Mouse (Mus musculus): ENCODE measurements around the gene Stat5a. TPM values are rescaled to one million over a fixed set of nuclear protein-coding genes. Genes with fewer than 3 reads are reported as not detected.

The Stat5a gene
- polyA plus RNA-seq, 2 experiments: 7.2 to 7.8 TPM

- Histone ChIP-seq H3K9ac (replicated peaks) (no peak overlapping the region), H3K4me3 (ENCODE audit: insufficient read depth in 1 of 2, low read depth in 2 of 2, low read length in 2 of 2) (no peak overlapping the region), H3K4me2 (ENCODE audit: low read depth) (no peak overlapping the region), H3K36me3 (replicated peaks; ENCODE audit: control insufficient read depth, insufficient read depth, low read depth) (no peaks in the 10 kb centered on the region), H3K9me3 (ENCODE audit: control insufficient read depth, low read length) (no peaks in the 10 kb centered on the region), H3K27me3 (ENCODE audit: control insufficient read depth, insufficient read depth, low read length) (no peaks in the 10 kb centered on the region), H3K4me1 (replicated peaks; ENCODE audit: control insufficient read depth in 2 of 2, insufficient read depth in 2 of 2, low read length in 1 of 2) (peaks cover 11 to 44% of the 10 kb centered on the region in 2 experiments), H3K27ac (no peak overlapping the region)
- DNase-seq (ENCODE audit: low read depth in 3 of 3, low spot score in 3 of 3) (no peak), ATAC-seq (ENCODE audit: insufficient read depth) (no peak)
- TF ChIP-seq CTCF (IDR thresholded peaks at IDR 0.05; ENCODE audit: low read depth) (no peak), EP300 (IDR thresholded peaks at IDR 0.05; ENCODE audit: low read depth) (no peak)
- WGBS (ENCODE audit: insufficient replicate concordance): 66% methylated on average over 9 of the region's 9 CpGs
Observed at GRCm38 (mm10) chr11:100825451-100825850, 33.7 kb upstream of the Stat5a start.

GRCm38 (mm10) chr11:100826161-100826866, 32.8 kb upstream of the Stat5a start:
- Histone ChIP-seq H3K27me3 (ENCODE audit: control insufficient read depth, insufficient read depth, low read length) (no peaks in the 10 kb centered on the region), H3K4me2 (ENCODE audit: low read depth) (no peak overlapping the region), H3K4me3 (ENCODE audit: insufficient read depth in 1 of 2, low read depth in 2 of 2, low read length in 2 of 2) (no peak overlapping the region), H3K36me3 (replicated peaks; ENCODE audit: control insufficient read depth, insufficient read depth, low read depth) (no peaks in the 10 kb centered on the region), H3K9me3 (ENCODE audit: control insufficient read depth, low read length) (no peaks in the 10 kb centered on the region), H3K4me1 (replicated peaks; ENCODE audit: control insufficient read depth in 2 of 2, insufficient read depth in 2 of 2, low read length in 1 of 2) (peaks cover 11 to 44% of the 10 kb centered on the region in 2 experiments), H3K27ac (no peak overlapping the region), H3K9ac (replicated peaks) (no peak overlapping the region)
- no peak for DNase-seq (ENCODE audit: low read depth in 3 of 3, low spot score in 3 of 3)
- WGBS (ENCODE audit: insufficient replicate concordance): 60% methylated on average over 13 of the region's 13 CpGs
- no peak for ATAC-seq (ENCODE audit: insufficient read depth)
- TF ChIP-seq CTCF (IDR thresholded peaks at IDR 0.05; ENCODE audit: low read depth): no peak
- no peak for TF ChIP-seq EP300 (IDR thresholded peaks at IDR 0.05; ENCODE audit: low read depth)

- WGBS (ENCODE audit: insufficient replicate concordance): 34% methylated on average over 10 of the region's 10 CpGs
- peak overlapping the region; percentile 34 for H3K4me2 ChIP-seq (ENCODE audit: low read depth)
- H3K27ac ChIP-seq: no peak overlapping the region
Observed at GRCm38 (mm10) chr11:100828676-100829151, 30.4 kb upstream of the Stat5a start.

GRCm38 (mm10) chr11:100829691-100830090, 29.5 kb upstream of the Stat5a start:
- H3K27ac ChIP-seq: no peak overlapping the region
- no peak overlapping the region for H3K4me3 ChIP-seq (ENCODE audit: insufficient read depth in 1 of 2, low read depth in 2 of 2, low read length in 2 of 2)
- no peaks in the 10 kb centered on the region for H3K27me3 ChIP-seq (ENCODE audit: control insufficient read depth, insufficient read depth, low read length)
- H3K9me3 ChIP-seq (ENCODE audit: control insufficient read depth, low read length): no peaks in the 10 kb centered on the region
- DNase-seq (ENCODE audit: low read depth in 3 of 3, low spot score in 3 of 3) (no peak), ATAC-seq (ENCODE audit: insufficient read depth) (no peak)
- H3K9ac ChIP-seq (replicated peaks): no peak overlapping the region
- peaks cover 4 to 26% of the 10 kb centered on the region in 2 experiments for H3K4me1 ChIP-seq (replicated peaks; ENCODE audit: control insufficient read depth in 2 of 2, insufficient read depth in 2 of 2, low read length in 1 of 2)
- 80% methylated on average over 12 of the region's 12 CpGs for WGBS (ENCODE audit: insufficient replicate concordance)
- no peak overlapping the region for H3K4me2 ChIP-seq (ENCODE audit: low read depth)
- TF ChIP-seq CTCF (IDR thresholded peaks at IDR 0.05; ENCODE audit: low read depth) (no peak), EP300 (IDR thresholded peaks at IDR 0.05; ENCODE audit: low read depth) (no peak)
- H3K36me3 ChIP-seq (replicated peaks; ENCODE audit: control insufficient read depth, insufficient read depth, low read depth): no peaks in the 10 kb centered on the region

More at GRCm38 (mm10) chr11:100828676-100829151, 30.4 kb upstream of the Stat5a start:
- TF ChIP-seq EP300 (IDR thresholded peaks at IDR 0.05; ENCODE audit: low read depth) (no peak), CTCF (IDR thresholded peaks at IDR 0.05; ENCODE audit: low read depth) (no peak)
- H3K9ac ChIP-seq (replicated peaks): no peak overlapping the region
- no peak overlapping the region for H3K4me3 ChIP-seq (ENCODE audit: insufficient read depth in 1 of 2, low read depth in 2 of 2, low read length in 2 of 2)
- no peak for DNase-seq (ENCODE audit: low read depth in 3 of 3, low spot score in 3 of 3)
- no peaks in the 10 kb centered on the region for H3K27me3 ChIP-seq (ENCODE audit: control insufficient read depth, insufficient read depth, low read length)
- no peak for ATAC-seq (ENCODE audit: insufficient read depth)
- peaks cover 7 to 33% of the 10 kb centered on the region in 2 experiments for H3K4me1 ChIP-seq (replicated peaks; ENCODE audit: control insufficient read depth in 2 of 2, insufficient read depth in 2 of 2, low read length in 1 of 2)
- no peaks in the 10 kb centered on the region for H3K9me3 ChIP-seq (ENCODE audit: control insufficient read depth, low read length)
- H3K36me3 ChIP-seq (replicated peaks; ENCODE audit: control insufficient read depth, insufficient read depth, low read depth): no peaks in the 10 kb centered on the region

- no peak overlapping the region for H3K9ac ChIP-seq (replicated peaks)
- peaks cover 4 to 18% of the 10 kb centered on the region in 2 experiments for H3K4me1 ChIP-seq (replicated peaks; ENCODE audit: control insufficient read depth in 2 of 2, insufficient read depth in 2 of 2, low read length in 1 of 2)
Observed at GRCm38 (mm10) chr11:100831396-100831795, 27.8 kb upstream of the Stat5a start.

More at GRCm38 (mm10) chr11:100831396-100831795, 27.8 kb upstream of the Stat5a start:
- Histone ChIP-seq H3K4me3 (ENCODE audit: insufficient read depth in 1 of 2, low read depth in 2 of 2, low read length in 2 of 2) (no peak overlapping the region), H3K9me3 (ENCODE audit: control insufficient read depth, low read length) (no peaks in the 10 kb centered on the region), H3K27ac (no peak overlapping the region), H3K36me3 (replicated peaks; ENCODE audit: control insufficient read depth, insufficient read depth, low read depth) (no peaks in the 10 kb centered on the region), H3K27me3 (ENCODE audit: control insufficient read depth, insufficient read depth, low read length) (no peaks in the 10 kb centered on the region), H3K4me2 (ENCODE audit: low read depth) (no peak overlapping the region)
- WGBS (ENCODE audit: insufficient replicate concordance): 69% methylated on average over 10 of the region's 10 CpGs
- DNase-seq (ENCODE audit: low read depth in 3 of 3, low spot score in 3 of 3): no peak
- TF ChIP-seq EP300 (IDR thresholded peaks at IDR 0.05; ENCODE audit: low read depth) (no peak), CTCF (IDR thresholded peaks at IDR 0.05; ENCODE audit: low read depth) (no peak)
- ATAC-seq (ENCODE audit: insufficient read depth): no peak
